Mouse (Mus musculus): ENCODE measurements around the gene Ube2f. TPM values are rescaled to one million over a fixed set of nuclear protein-coding genes. Genes with fewer than 3 reads are reported as not detected.
A peak's percentile ranks its signal among the peaks of the same experiment; 100 is the strongest.

Gene Ube2f
- polyA plus RNA-seq, 1 experiment: 19.5 TPM

DNA sequence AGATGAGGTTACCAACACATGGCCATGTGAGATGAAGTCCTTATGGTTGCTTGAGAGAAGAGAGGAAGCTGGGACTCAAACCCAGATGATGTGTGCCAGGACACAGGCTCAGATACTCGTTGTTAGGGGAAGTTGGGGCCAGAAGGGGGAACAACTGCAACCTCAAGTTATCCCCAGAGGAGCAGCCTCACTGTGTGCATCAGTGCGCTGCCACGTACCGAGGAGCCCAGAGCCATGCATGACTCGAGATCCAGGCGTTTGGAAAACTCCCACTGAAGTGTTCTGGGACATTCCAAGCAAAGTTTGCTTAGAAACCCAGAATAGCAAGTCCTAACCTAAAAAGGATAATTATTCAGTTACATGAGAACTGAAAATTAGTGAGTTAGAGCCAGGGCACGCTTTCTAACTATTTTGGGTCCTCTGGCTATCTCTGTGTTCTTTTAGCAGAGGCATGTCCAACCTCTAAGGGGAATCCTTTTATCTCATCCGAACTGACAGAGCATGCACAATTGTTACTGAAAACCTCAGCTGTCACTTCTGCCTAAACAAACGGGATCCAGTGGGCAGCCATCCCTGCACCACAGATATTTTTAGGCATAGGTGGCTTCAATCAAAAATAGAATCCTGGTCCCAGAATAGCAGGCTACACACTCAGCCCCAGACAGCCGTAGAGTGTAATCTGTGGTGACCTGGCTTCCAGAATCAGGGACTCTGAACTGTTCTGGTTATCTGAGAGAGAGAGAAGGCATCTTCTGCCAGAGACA lies 33.4 kb upstream of the Ube2f start:
- H3K36me3 ChIP-seq (ENCODE audit: control insufficient read depth, insufficient read depth, low read length): no peaks in the 10 kb centered on the region
- H3K4me3 ChIP-seq (ENCODE audit: low read depth, low read length): no peak overlapping the region
- 51% methylated on average over 10 of the region's 10 CpGs for WGBS
- TF ChIP-seq POLR2A (IDR thresholded peaks at IDR 0.05; ENCODE audit: low read depth, low read length): no peak
- TF ChIP-seq CTCF (IDR thresholded peaks at IDR 0.05; ENCODE audit: extremely low read depth, insufficient read length, insufficient replicate concordance, low read depth, low read length): no peak
- H3K27ac ChIP-seq (ENCODE audit: insufficient read depth, low read depth, low read length): peak overlapping the region; percentile 1; the same call in 1 of the 2 replicates
- H3K27me3 ChIP-seq (ENCODE audit: control insufficient read depth, insufficient read depth, low read length): no peaks in the 10 kb centered on the region
- no peaks in the 10 kb centered on the region for H3K4me1 ChIP-seq (ENCODE audit: control insufficient read depth, insufficient read depth, insufficient read length, low read length)

GRCm38 (mm10) chr1:91219641-91220321 lies 30.3 kb upstream of the Ube2f start:
- no peaks in the 10 kb centered on the region for H3K4me1 ChIP-seq (ENCODE audit: control insufficient read depth, insufficient read depth, insufficient read length, low read length)
- H3K27me3 ChIP-seq (ENCODE audit: control insufficient read depth, insufficient read depth, low read length): no peaks in the 10 kb centered on the region
- H3K27ac ChIP-seq (ENCODE audit: insufficient read depth, low read depth, low read length): no peak overlapping the region
- WGBS: 74% methylated on average over 7 of the region's 7 CpGs
- H3K36me3 ChIP-seq (ENCODE audit: control insufficient read depth, insufficient read depth, low read length): no peaks in the 10 kb centered on the region
- no peak overlapping the region for H3K4me3 ChIP-seq (ENCODE audit: low read depth, low read length)
- TF ChIP-seq POLR2A (IDR thresholded peaks at IDR 0.05; ENCODE audit: low read depth, low read length) (no peak), CTCF (IDR thresholded peaks at IDR 0.05; ENCODE audit: extremely low read depth, insufficient read length, insufficient replicate concordance, low read depth, low read length) (no peak)

- Histone ChIP-seq H3K4me1 (ENCODE audit: control insufficient read depth, insufficient read depth, insufficient read length, low read length) (no peaks in the 10 kb centered on the region), H3K27me3 (ENCODE audit: control insufficient read depth, insufficient read depth, low read length) (no peaks in the 10 kb centered on the region), H3K27ac (ENCODE audit: insufficient read depth, low read depth, low read length) (no peak overlapping the region), H3K4me3 (ENCODE audit: low read depth, low read length) (no peak overlapping the region), H3K36me3 (ENCODE audit: control insufficient read depth, insufficient read depth, low read length) (no peaks in the 10 kb centered on the region)
- WGBS: 55% methylated on average over 3 of the region's 3 CpGs
- no peak for TF ChIP-seq POLR2A (IDR thresholded peaks at IDR 0.05; ENCODE audit: low read depth, low read length)
Measured at GRCm38 (mm10) chr1:91220322-91220672, 29.8 kb upstream of the Ube2f start.

- H3K36me3 ChIP-seq (ENCODE audit: control insufficient read depth, insufficient read depth, low read length): no peaks in the 10 kb centered on the region
- no peaks in the 10 kb centered on the region for H3K27me3 ChIP-seq (ENCODE audit: control insufficient read depth, insufficient read depth, low read length)
- no peak overlapping the region for H3K4me3 ChIP-seq (ENCODE audit: low read depth, low read length)
- H3K4me1 ChIP-seq (ENCODE audit: control insufficient read depth, insufficient read depth, insufficient read length, low read length): no peaks in the 10 kb centered on the region
- 67% methylated on average over 4 of the region's 4 CpGs for WGBS
- no peak overlapping the region for H3K27ac ChIP-seq (ENCODE audit: insufficient read depth, low read depth, low read length)
- no peak for TF ChIP-seq CTCF (IDR thresholded peaks at IDR 0.05; ENCODE audit: extremely low read depth, insufficient read length, insufficient replicate concordance, low read depth, low read length)
- no peak for TF ChIP-seq POLR2A (IDR thresholded peaks at IDR 0.05; ENCODE audit: low read depth, low read length)
Measured at GRCm38 (mm10) chr1:91226562-91226961, 23.5 kb upstream of the Ube2f start.

DNA sequence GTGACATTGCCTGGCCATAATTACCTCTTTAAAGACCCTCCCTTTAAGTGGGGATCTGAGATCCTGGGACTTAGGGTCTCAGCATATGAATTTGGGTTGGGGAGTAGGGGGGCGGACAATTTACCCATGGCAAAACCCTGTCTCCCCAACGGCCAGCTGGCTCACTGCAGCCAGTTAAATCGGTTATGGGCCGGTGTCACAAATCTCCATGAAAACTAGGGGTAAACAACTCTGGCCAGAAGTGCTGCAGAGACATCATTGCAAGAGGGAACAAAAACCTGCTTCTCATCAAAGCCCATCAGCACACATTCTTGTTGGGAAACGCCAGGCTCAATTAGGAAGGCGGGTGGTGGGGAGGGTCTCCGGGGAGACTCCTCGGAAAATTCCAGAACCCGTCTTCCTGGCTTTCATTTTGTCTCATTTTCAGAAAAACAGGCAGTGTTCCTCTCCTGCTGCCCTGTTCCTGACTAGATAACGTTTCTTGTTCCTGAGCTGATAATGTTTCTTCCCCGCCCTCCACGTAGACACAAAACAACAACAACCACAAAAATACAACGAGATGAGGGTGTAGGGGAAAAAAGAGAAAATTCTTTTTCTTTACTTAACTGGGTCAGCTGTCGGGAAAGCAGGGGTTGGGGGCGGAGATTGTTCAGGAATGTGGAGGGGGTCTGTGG lies 22.6 kb upstream of the Ube2f start:
- no peak overlapping the region for H3K4me3 ChIP-seq (ENCODE audit: low read depth, low read length)
- TF ChIP-seq CTCF (IDR thresholded peaks at IDR 0.05; ENCODE audit: extremely low read depth, insufficient read length, insufficient replicate concordance, low read depth, low read length): no peak
- no peak for TF ChIP-seq POLR2A (IDR thresholded peaks at IDR 0.05; ENCODE audit: low read depth, low read length)
- no peaks in the 10 kb centered on the region for H3K36me3 ChIP-seq (ENCODE audit: control insufficient read depth, insufficient read depth, low read length)
- 61% methylated on average over 15 of the region's 15 CpGs for WGBS
- H3K4me1 ChIP-seq (ENCODE audit: control insufficient read depth, insufficient read depth, insufficient read length, low read length): no peaks in the 10 kb centered on the region
- no peaks in the 10 kb centered on the region for H3K27me3 ChIP-seq (ENCODE audit: control insufficient read depth, insufficient read depth, low read length)
- H3K27ac ChIP-seq (ENCODE audit: insufficient read depth, low read depth, low read length): no peak overlapping the region

GRCm38 (mm10) chr1:91231142-91231541 lies 19.0 kb upstream of the Ube2f start:
- Histone ChIP-seq H3K4me3 (ENCODE audit: low read depth, low read length) (no peak overlapping the region), H3K27ac (ENCODE audit: insufficient read depth, low read depth, low read length) (no peak overlapping the region), H3K4me1 (ENCODE audit: control insufficient read depth, insufficient read depth, insufficient read length, low read length) (no peaks in the 10 kb centered on the region), H3K36me3 (ENCODE audit: control insufficient read depth, insufficient read depth, low read length) (no peaks in the 10 kb centered on the region), H3K27me3 (ENCODE audit: control insufficient read depth, insufficient read depth, low read length) (no peaks in the 10 kb centered on the region)
- WGBS: 66% methylated on average over 6 of the region's 6 CpGs
- TF ChIP-seq POLR2A (IDR thresholded peaks at IDR 0.05; ENCODE audit: low read depth, low read length) (no peak), CTCF (IDR thresholded peaks at IDR 0.05; ENCODE audit: extremely low read depth, insufficient read length, insufficient replicate concordance, low read depth, low read length) (no peak)

- no peak for TF ChIP-seq CTCF (IDR thresholded peaks at IDR 0.05; ENCODE audit: extremely low read depth, insufficient read length, insufficient replicate concordance, low read depth, low read length)
- no peak for TF ChIP-seq POLR2A (IDR thresholded peaks at IDR 0.05; ENCODE audit: low read depth, low read length)
- H3K27me3 ChIP-seq (ENCODE audit: control insufficient read depth, insufficient read depth, low read length): no peaks in the 10 kb centered on the region
- WGBS: 39% methylated on average over 5 of the region's 5 CpGs
- no peaks in the 10 kb centered on the region for H3K36me3 ChIP-seq (ENCODE audit: control insufficient read depth, insufficient read depth, low read length)
- no peak overlapping the region for H3K27ac ChIP-seq (ENCODE audit: insufficient read depth, low read depth, low read length)
- no peak overlapping the region for H3K4me3 ChIP-seq (ENCODE audit: low read depth, low read length)
- no peaks in the 10 kb centered on the region for H3K4me1 ChIP-seq (ENCODE audit: control insufficient read depth, insufficient read depth, insufficient read length, low read length)
Measured at GRCm38 (mm10) chr1:91231896-91232295, 18.2 kb upstream of the Ube2f start.

Data from small intestine, adult 2 months (tissue).